Mouse (Mus musculus): ENCODE data around the gene Fam19a1.

Fam19a1 gene

GRCm38 (mm10) chr6:96677813-96678212 lies 564.9 kb downstream of the Fam19a1 start:
- DNase-seq (ENCODE audit: low spot score in 2 of 2): no peak
